Mouse (Mus musculus): ENCODE measurements around the gene Myo3b.

Myo3b gene

DNA sequence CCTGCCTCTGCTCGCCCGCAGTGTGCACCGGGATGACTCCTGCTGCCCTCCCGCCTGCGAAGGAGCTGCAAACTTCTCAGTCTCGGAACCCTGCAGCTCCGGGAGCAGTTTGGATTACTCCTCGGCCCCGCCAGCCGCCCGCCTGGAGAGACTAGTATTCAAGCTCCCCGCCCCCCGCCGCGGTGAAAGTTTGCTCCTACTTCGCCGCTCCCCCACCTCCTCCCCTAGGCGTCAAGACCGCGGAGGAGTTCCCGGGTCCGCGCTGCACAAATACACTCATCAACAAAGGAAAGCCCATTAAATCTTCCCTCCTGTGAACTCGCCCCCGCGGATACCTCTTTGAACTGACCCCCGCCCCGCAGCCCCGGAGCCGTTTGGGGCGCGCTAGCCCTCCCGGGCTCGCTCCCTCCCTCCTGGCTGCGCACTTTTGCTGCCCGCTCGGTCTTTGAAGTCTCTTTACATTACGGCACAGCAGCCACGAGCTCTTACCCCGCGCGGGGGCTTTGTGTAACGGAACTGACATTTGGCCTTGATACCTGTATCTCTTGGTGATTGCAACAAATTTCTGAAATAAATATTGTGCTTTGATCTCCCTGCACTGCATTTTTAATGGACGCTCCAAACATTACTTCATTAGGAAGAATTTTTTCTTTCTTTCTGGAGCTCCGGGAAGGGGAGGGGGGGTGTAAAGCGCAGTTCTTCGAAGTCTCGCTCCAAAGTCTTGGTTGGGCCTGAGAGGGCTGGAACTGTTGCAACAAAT, 433.1 kb downstream of the Myo3b start:
- DNase-seq (ENCODE audit: low spot score), result no peak

All from urinary bladder, postnatal 10 days (tissue).